Mouse (Mus musculus) left cerebral cortex, adult 8-10 months (tissue): ENCODE data around the gene Hist2h2be. TPM values are rescaled to one million over a fixed set of nuclear protein-coding genes. Genes with fewer than 3 reads are reported as not detected.
"Not testable (repeated sequence)": the region's sequence is repeated elsewhere in the genome, so short reads cannot be mapped to it uniquely, and the experiment has no call there.

Experiments used
- DNase-seq, 2 experiments: peaks; one replicate each; pipeline ENCODE4 v3.0.0; 2022; ENCODE audit warnings: low spot score in 2 of 2
- microRNA-seq, 2 experiments: library from miRNA; unstranded; fragments of <30 nt; microRNA quantifications; one replicate each; pipeline ENCODE4 v1.2.0; 2022
- total RNA-seq, 4 experiments: library from RNA; stranded (reverse); gene quantifications; 2 replicates each; pipeline ENCODE4 v1.2.4; 2022

Hist2h2be gene
- total RNA-seq, 4 experiments from 2014 or later = 4.9 to 7.1 (median 5.4) TPM

DNA sequence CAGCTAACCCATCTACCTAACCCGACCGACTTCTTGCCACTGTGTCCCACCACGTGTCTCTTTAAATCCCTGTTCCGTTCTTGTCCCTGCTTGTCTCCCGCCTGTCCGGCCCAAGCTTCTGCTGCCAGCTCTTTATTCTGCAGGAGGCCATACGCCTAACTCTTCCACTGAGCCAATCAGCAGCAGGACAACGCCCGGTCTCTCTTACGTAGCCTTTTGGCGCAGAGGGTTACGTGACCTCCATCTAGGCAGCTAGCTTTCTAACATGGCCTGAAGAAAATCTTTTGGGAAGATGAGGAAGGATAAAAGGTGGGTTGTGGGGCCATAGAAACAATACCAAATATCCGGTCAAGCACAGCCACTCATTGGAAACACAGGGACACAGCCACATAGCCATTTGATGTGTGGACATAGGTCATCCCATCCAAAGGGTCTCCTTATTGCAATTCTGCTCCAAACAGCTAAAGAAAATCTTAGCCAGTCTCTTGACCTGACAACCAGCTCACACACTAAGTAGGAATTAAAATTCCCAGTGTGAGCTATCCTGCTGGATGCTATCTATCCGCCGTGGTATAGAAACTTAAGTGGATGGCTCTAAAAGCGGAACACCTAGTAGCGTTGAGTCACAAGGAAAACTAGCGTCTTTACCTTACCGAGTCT lies 41.4 kb downstream of the Hist2h2be start:
- peak; percentile 72 to 89 for DNase-seq

DNA sequence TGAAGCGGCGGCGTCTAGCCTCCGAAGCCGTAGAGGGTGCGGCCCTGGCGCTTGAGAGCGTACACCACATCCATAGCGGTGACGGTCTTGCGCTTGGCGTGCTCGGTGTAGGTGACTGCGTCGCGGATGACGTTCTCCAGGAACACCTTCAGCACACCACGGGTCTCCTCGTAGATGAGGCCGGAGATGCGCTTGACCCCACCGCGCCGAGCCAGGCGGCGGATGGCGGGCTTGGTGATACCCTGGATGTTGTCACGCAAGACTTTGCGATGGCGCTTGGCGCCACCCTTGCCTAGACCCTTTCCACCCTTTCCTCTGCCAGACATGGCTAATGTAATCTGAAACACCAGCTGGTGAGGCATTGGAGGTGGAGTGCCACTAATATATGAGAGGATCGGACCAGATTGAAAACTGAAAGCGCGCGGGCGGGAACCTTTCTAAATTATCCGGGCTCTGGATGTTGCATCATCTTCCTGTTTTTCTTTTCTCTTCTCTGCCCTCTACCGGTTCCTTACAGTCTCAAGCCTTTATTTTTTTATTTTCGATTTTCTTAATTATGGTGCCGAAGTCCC lies 42.1 kb downstream of the Hist2h2be start, which contains the start of gene Hist2h4:
Gene Hist2h4, minus strand, starts transcription at position 333 of the 572 bp plus-strand sequence.
- peak; percentile 96 to 99 for DNase-seq

DNA sequence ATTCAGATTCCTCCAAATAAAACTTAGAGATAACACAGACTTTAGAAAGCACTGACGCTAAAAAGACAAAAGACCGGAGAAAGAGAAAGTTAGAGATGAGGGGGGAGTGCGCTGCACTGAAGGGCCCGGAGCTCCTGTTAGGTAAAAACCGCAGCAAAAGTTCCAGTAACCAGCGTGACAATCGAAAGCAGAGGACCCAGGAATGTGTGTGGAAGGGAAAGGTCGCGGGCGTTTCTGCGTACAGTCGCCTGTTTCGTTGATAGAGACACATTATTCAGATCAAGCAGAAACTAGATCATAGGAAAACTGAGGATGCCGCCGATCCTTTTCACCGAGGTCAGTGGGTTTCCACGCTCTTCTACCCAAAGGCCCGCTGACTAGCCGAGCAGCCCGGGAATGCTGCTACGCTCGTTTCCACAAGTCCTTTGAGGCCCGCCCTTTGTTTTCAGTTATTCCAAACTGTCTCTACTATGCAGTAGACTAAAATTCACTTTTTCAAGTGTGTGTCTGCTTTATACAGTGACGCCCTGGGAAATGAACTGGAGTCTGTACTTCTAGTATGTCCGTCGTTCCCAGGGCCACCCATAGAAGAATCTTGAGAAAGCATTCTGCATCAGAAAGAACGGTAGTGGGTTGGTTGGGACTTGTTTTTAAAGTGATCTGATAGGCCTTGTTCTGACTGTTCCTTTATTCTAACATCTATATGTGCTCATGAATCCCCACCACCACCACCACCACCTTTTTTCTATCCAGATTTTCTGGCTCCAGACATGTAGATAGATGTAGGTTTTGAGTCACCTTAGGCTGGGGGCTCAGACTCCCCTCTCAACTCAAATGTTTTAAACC lies 42.9 kb downstream of the Hist2h2be start:
- peak in 1 of 2 experiments; percentile 39 for DNase-seq

DNA sequence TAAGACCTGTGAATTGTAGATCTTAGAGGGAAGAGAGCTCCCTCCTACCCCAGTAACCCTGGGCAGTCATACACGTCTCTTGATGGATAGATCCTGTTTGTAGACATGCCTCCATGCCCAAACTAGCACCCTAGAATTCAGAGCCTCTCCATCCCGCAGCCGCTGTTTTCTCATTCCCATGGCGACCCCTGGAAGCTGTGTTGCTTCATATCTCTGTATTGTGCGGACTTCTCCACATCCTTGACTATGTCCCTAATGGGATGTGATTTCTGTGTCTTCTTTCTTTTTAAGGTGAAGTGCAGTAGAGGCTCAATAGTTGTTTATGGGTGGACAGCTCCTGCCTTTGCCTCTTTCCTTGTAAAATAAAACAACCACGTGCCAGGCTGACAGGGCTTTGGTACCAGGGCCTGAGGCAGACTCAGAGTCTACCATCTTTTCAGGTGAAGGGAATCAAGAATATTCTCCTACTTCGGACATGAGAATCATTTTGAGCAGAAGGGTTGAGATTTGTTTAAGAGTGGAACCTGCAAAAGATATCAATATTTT lies 43.6 kb downstream of the Hist2h2be start:
- no peak for DNase-seq

DNA sequence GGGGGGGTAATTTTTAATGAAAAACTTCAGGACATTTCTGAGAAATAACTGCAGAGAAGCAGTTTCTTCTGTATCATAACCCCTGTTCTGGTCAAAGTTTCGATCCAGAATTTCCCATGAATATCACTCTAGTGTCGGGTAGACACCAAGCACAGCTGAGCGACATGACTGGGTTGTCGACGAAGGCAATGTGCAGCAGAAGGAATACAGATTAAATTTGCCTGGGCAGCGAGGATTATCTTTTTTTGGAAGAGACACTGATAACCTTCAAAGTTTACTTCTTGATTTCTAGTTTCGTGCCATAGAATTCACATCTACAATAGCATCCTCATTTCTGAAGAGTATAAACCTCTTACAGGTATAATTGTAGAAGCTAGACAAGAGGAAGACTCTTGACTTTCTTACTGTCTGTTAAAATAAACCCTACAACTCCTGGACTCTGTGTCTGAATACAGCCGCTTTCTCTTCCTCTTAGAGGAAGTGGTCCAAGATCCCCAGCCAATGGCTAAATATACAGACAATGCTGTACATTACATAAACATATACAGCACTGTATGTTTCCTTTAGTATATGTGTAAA lies 45.3 kb downstream of the Hist2h2be start:
- DNase-seq = no peak

DNA sequence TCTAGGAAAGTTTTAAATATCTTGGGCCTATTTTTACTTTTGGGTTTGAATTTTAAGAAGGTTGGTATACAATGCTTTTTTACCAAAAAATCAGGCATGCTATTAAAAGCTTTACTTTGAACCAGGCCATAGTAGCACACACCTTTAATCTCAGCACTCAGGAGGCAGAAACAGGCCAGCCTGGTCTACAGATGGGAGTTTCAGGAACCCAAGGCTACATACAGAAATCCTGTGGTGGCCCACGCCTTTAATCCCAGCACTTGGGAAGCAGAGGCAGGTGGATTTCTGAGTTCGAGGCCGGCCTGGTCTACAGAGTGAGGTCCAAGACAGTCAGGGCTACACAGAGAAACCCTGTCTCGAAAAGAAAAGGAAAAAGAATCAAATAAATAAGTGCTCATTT lies 46.6 kb downstream of the Hist2h2be start:
- no peak for DNase-seq

DNA sequence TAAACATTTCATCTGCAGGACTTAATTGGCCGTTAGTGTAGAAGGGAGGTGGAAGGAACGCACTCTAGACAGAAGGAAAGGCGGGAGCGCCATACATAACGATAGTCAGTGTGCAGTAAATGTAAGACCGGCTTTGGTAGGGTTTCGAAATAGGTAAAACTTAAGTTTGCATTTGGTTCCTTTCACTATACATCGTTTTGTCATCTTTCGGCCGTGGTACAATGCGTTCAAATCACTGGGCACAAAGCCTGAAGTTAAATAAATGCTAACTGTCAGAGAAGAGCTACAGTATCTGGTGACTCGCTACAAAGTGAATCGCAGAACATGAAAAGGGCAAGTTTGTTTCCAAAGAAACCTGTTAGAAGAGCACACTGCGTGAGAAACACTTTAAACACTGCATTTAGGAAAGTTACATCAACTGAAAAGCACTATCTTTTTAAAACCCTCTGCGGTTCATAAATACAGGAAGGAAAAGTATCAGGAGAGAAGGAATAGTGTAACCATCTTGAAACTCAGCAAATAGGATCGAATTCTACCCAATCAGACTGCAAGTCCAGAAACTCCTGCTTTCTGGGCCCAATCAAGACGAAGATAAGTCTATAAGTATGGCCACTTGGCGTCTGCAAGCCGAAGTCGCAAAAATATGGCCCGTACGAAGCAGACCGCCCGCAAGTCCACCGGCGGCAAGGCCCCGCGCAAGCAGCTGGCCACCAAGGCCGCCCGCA lies 47.3 kb downstream of the Hist2h2be start, which contains the start of gene Hist2h3b:
Gene Hist2h3b, plus strand, starts transcription at position 604 of the 725 bp plus-strand sequence.
- peak; percentile 74 to 84 for DNase-seq

DNA sequence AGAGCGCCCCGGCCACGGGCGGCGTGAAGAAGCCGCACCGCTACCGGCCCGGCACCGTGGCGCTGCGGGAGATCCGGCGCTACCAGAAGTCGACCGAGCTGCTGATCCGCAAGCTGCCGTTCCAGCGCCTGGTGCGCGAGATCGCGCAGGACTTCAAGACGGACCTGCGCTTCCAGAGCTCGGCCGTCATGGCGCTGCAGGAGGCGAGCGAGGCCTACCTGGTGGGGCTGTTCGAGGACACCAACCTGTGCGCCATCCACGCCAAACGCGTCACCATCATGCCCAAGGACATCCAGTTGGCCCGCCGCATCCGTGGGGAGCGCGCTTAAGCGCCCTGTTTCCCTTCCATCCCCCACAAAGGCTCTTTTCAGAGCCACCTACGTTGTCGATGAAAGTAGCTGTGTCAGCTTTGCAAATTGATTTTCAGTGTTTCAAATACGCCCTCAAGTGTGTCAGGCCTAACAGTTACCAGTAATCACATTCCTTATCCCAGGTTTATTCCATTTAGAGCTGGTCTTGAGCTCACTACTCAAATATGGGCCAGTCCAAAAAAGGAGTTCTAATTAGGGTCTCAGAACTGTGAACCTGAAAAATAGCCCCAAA lies 48.0 kb downstream of the Hist2h2be start:
- not testable (repeated sequence) for DNase-seq

DNA sequence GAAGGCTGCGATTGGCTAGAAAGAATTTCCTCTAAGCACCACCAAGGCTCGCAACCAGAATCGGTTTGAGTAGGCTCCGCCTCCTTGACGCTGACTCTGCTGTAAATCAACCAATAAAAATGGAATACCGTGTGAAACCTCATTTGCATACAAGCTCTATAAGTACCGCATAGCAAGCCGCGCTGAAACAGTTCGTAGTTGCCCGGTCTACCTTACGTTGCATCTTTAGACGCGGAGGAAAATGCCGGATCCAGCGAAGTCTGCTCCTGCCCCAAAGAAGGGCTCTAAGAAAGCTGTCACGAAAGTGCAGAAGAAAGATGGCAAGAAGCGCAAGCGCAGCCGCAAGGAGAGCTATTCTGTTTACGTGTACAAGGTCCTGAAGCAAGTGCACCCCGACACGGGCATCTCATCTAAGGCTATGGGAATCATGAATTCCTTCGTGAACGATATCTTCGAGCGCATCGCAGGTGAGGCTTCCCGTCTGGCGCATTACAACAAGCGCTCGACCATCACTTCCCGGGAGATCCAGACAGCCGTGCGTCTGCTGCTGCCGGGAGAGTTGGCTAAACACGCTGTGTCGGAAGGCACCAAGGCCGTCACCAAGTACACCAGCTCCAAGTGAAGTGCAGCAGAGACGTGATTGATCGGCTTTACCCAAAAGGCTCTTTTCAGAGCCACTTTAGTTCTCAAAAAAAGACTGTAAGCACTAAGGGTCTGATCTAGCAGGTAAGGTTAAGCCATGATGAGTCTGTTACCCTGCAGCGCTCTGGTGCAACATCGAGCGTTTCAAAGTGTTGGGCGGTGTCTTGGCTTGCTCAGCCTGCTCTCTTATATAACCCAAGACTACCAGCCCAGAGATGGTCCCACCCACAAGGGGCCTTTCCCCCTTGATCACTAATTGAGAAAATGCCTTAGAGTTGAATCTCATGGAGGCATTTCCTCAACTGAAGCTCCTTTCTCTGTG lies 48.9 kb downstream of the Hist2h2be start, which contains the start of gene Hist2h2bb:
Gene Hist2h2bb, plus strand, starts transcription at position 242 of the 964 bp plus-strand sequence.
- peak; percentile 96 to 97 for DNase-seq

Small RNA genes lying within 50 kb of the gene (microRNA-seq; reads per million reads assigned to microRNA genes)
- 0 reads per million in 2 experiments for gene Gm44492
- gene Gm47311 = 0 reads per million in 2 experiments
- gene Gm47313 = 0 reads per million in 2 experiments

Other genes with a start within 250 kb of the Hist2h2be start
- 10 to 100 TPM; 64.0 to 86.2 (median 81.6) TPM for gene Plekho1, start 225.1 kb upstream of the Hist2h2be start, total RNA-seq
- 10 to 100 TPM; 44.9 to 55.2 (median 50.3) TPM for gene Vps45, start 162.7 kb upstream of the Hist2h2be start, total RNA-seq
- gene Otud7b, start 116.6 kb upstream of the Hist2h2be start, total RNA-seq = 10 to 100 TPM; 33.4 to 40.7 (median 38.5) TPM
- 1 to 10 TPM; 5.8 to 8.4 (median 6.9) TPM for gene Mtmr11, start 59.1 kb upstream of the Hist2h2be start, total RNA-seq
- 10 to 100 TPM; 40.3 to 48.5 (median 43.0) TPM for gene Sf3b4, start 48.8 kb upstream of the Hist2h2be start, total RNA-seq
- gene Sv2a, start 40.0 kb upstream of the Hist2h2be start, total RNA-seq = 100 to 1,000 TPM; 434 to 460 (median 443) TPM
- 10 to 100 TPM; 14.9 to 20.7 (median 18.3) TPM for gene Bola1, start 1.4 kb upstream of the Hist2h2be start, total RNA-seq
- 10 to 100 TPM; 11.1 to 15.2 (median 14.1) TPM for gene Hist2h2ab, start 1.3 kb upstream of the Hist2h2be start, total RNA-seq
- gene Hist2h2ac, start 239 bp upstream of the Hist2h2be start, total RNA-seq = 10 to 100 TPM; 26.7 to 37.7 (median 31.8) TPM
- 1 to 10 TPM; 1.1 to 4.8 (median 4.3) TPM for gene Hist2h3c2, start 18.0 kb downstream of the Hist2h2be start, total RNA-seq
- gene Hist2h2aa2, start 19.2 kb downstream of the Hist2h2be start, total RNA-seq = 100 to 1,000 TPM; 190 to 245 (median 229) TPM
- gene Hist2h2aa1, start 24.4 kb downstream of the Hist2h2be start, total RNA-seq = 10 to 100 TPM in 2 of 4 experiments, 1 to 10 TPM in 2; 5.2 to 28.7 (median 10.2) TPM
- gene Hist2h3c1, start 25.6 kb downstream of the Hist2h2be start, total RNA-seq = not detected
- gene Hist2h4, start 42.2 kb downstream of the Hist2h2be start, total RNA-seq = 10 to 100 TPM; 27.2 to 32.5 (median 29.5) TPM
- gene Hist2h3b, start 47.5 kb downstream of the Hist2h2be start, total RNA-seq = 10 to 100 TPM; 45.5 to 68.8 (median 61.8) TPM
- 100 to 1,000 TPM; 160 to 229 (median 192) TPM for gene Hist2h2bb, start 48.6 kb downstream of the Hist2h2be start, total RNA-seq
- 1 to 10 TPM; 1.7 to 6.5 (median 3.5) TPM for gene Fcgr1, start 72.8 kb downstream of the Hist2h2be start, total RNA-seq
- not detected for gene BC107364, start 231.2 kb downstream of the Hist2h2be start, total RNA-seq